Mouse (Mus musculus): ENCODE results near the gene Rpf1. TPM values are rescaled to one million over a fixed set of nuclear protein-coding genes. Genes with fewer than 3 reads are reported as not detected.

Rpf1 gene
- total and polyA plus RNA-seq, 3 experiments: 100 to 262 (median 185) TPM

DNA sequence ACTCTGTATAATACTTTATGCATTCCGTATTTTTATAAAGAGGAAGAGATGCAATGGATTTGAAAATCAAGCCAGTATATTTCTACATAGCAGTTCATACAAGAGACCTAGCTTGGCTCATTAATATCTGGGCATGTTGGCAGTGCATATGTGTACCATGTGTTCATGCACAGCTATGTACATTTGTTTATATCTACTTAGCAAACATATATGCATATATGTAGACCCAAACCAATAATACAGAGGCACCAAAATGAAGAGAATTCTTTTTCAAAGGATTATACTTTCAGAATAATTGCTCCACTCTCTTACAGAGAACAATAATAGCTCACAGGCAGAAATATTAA lies 43.8 kb upstream of the Rpf1 start:
- no peak for DNase-seq (ENCODE audit: extremely low read depth)
- dilution Hi-C loops (cut with MboI; ENCODE audit: extremely low pct_ligation_motif_present, extremely low pct_unique_long_range_greater_than_20kb, low sequenced_read_pairs): no loop called here
- in situ Hi-C loops (cut with MboI; ENCODE audit: low pct_ligation_motif_present, low pct_unique_long_range_greater_than_20kb, low sequenced_read_pairs): loop anchor here (5.0 kb wide), 1 partner anchor 212 kb away; no protein-coding TSS in a partner anchor

DNA sequence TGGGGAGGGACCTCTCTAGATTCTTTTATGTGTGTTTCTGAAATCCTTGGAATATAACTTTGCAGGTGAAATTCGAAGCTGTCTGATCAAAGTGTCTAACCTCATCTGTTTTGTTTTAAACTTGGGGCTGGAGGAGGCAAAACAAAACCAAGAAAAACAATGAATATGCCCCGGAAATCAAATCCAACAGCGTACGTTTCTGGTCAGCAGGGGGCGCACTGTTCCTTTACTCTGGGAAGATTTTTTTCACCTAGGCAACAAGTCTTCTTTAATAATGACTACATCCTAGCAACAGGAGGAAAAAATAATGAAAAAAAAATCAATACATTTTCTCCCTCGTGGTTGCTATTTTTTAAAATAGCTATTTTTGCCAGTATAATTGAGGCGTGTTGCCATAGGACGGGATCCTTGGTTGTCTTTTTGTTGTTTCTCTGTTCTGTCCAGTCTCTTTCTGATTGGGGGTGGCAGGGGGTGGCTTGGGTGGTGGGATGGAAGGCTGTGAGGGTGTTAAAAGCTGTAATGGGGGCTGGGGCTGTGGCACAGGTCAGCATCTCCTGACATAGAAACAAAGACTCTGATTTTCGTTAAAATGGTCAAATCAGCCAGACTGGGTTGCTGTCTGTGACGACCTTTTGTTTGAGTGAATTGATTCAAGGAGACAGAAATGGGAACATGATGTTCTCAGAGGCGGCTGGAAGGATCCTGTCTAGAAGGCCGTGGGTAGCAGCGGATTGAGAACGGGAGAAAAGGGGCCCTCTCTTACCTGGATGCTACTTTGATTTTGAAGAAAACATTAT lies 43.2 kb upstream of the Rpf1 start:
- no peak overlapping the region for H3K4me3 ChIP-seq (replicated peaks in 1 of 3; ENCODE audit: low read depth in 2 of 3, low read length in 2 of 3, poor library complexity in 1 of 3)
- peak overlapping the region; percentile 58 for H3K4me2 ChIP-seq (ENCODE audit: insufficient read depth, low read depth, poor library complexity, severe bottlenecking)
- peaks cover 10 to 14% of the 10 kb centered on the region in 2 experiments for H3K4me1 ChIP-seq (ENCODE audit: control insufficient read depth in 1 of 2, insufficient read depth in 2 of 2)
- peak overlapping the region; percentile 45; the same call in 1 of the 2 replicates for H3K9ac ChIP-seq (ENCODE audit: insufficient read depth, low read depth)
- H3K9me3 ChIP-seq (replicated peaks; ENCODE audit: low read length): no peaks in the 10 kb centered on the region
- no peak overlapping the region for H3K27ac ChIP-seq (ENCODE audit: insufficient read depth, low read depth)
- dilution Hi-C loops (cut with MboI; ENCODE audit: extremely low pct_ligation_motif_present, extremely low pct_unique_long_range_greater_than_20kb, low sequenced_read_pairs) (no loop called here), in situ Hi-C loops (cut with MboI; ENCODE audit: low pct_ligation_motif_present, low pct_unique_long_range_greater_than_20kb, low sequenced_read_pairs) (loop anchor here (5.0 kb wide), 1 partner anchor 213 kb away; no protein-coding TSS in a partner anchor)
- H3K27me3 ChIP-seq (replicated peaks): no peaks in the 10 kb centered on the region
- no peaks in the 10 kb centered on the region for H3K36me3 ChIP-seq (replicated peaks in 1 of 2; ENCODE audit: control insufficient read depth in 1 of 2, insufficient read depth in 1 of 2, low read length in 1 of 2)
- no peaks in the 10 kb centered on the region for H3K79me2 ChIP-seq (replicated peaks; ENCODE audit: control insufficient read depth, extremely low read depth, insufficient read depth, poor library complexity, severe bottlenecking)
- peak; percentile 93 for DNase-seq (ENCODE audit: extremely low read depth)
- no peak for TF ChIP-seq E2F4 (IDR thresholded peaks at IDR 0.05; ENCODE audit: insufficient replicate concordance, low read depth, low read length)
- TF ChIP-seq MAX (IDR thresholded peaks at IDR 0.05; ENCODE audit: low read length): no peak
- TF ChIP-seq CTCF (conservative IDR thresholded peaks at IDR 0.05 in 1 of 2, IDR thresholded peaks at IDR 0.05 in 1 of 2; ENCODE audit: low read depth in 2 of 2, low read length in 2 of 2): peak; percentile 86 to 97
- TF ChIP-seq UBTF (IDR thresholded peaks at IDR 0.05; ENCODE audit: low read depth, low read length): no peak
- TF ChIP-seq MAFK (IDR thresholded peaks at IDR 0.05; ENCODE audit: insufficient replicate concordance, low read length): no peak
- TF ChIP-seq POLR2AphosphoS2 (IDR thresholded peaks at IDR 0.05; ENCODE audit: low read depth, low read length): no peak
- TF ChIP-seq CHD1 (IDR thresholded peaks at IDR 0.05; ENCODE audit: low read depth, low read length): no peak
- peak; percentile 57; the same call in 1 of the 2 replicates for TF ChIP-seq IRF4 (IDR thresholded peaks at IDR 0.05; ENCODE audit: low read depth, low read length)
- TF ChIP-seq SIN3A (IDR thresholded peaks at IDR 0.05; ENCODE audit: low read length): no peak
- TF ChIP-seq ELF1 (IDR thresholded peaks at IDR 0.05; ENCODE audit: low read depth, low read length): peak; percentile 79
- TF ChIP-seq USF2 (conservative IDR thresholded peaks at IDR 0.05; ENCODE audit: low read depth, low read length): no peak
- no peak for TF ChIP-seq HCFC1 (IDR thresholded peaks at IDR 0.05; ENCODE audit: low read depth, low read length)
- no peak for TF ChIP-seq MXI1 (IDR thresholded peaks at IDR 0.05; ENCODE audit: low read depth, low read length)
- TF ChIP-seq GABPA (IDR thresholded peaks at IDR 0.05; ENCODE audit: insufficient replicate concordance, low read depth, low read length): no peak
- TF ChIP-seq NRF1 (IDR thresholded peaks at IDR 0.05; ENCODE audit: low read depth, low read length): no peak
- no peak for TF ChIP-seq PAX5 (IDR thresholded peaks at IDR 0.05; ENCODE audit: low read length)
- TF ChIP-seq MEF2A (IDR thresholded peaks at IDR 0.05; ENCODE audit: borderline replicate concordance, low read depth, low read length): no peak
- TF ChIP-seq USF1 (IDR thresholded peaks at IDR 0.05; ENCODE audit: low read depth, low read length): no peak
- 0 out of 2 replicates have a peak, but pooled peaks have one; percentile 41 for TF ChIP-seq JUND (conservative IDR thresholded peaks at IDR 0.05; ENCODE audit: low read depth, low read length)
- TF ChIP-seq JUN (IDR thresholded peaks at IDR 0.05; ENCODE audit: insufficient read depth, low read depth, low read length): no peak
- TF ChIP-seq RCOR1 (conservative IDR thresholded peaks at IDR 0.05; ENCODE audit: low read depth, low read length): no peak
- no peak for TF ChIP-seq KAT2A (IDR thresholded peaks at IDR 0.05; ENCODE audit: insufficient replicate concordance, low read length)
- TF ChIP-seq ZC3H11A (IDR thresholded peaks at IDR 0.05; ENCODE audit: low read depth, low read length): peak; percentile 51
- TF ChIP-seq SMC3 (IDR thresholded peaks at IDR 0.05; ENCODE audit: low read depth, low read length): peak; percentile 95
- no peak for TF ChIP-seq TBP (conservative IDR thresholded peaks at IDR 0.05; ENCODE audit: low read depth, low read length)
- peak; percentile 92 for TF ChIP-seq RAD21 (IDR thresholded peaks at IDR 0.05; ENCODE audit: low read depth, low read length)
- no peak for TF ChIP-seq ZMIZ1 (IDR thresholded peaks at IDR 0.05; ENCODE audit: low read depth, low read length)

More for the DNA sequence above, 43.8 kb upstream of the Rpf1 start:
- TF ChIP-seq USF1 (IDR thresholded peaks at IDR 0.05; ENCODE audit: low read depth, low read length) (no peak), GABPA (IDR thresholded peaks at IDR 0.05; ENCODE audit: insufficient replicate concordance, low read depth, low read length) (no peak), CHD2 (IDR thresholded peaks at IDR 0.05; ENCODE audit: low read length) (no peak), IRF4 (IDR thresholded peaks at IDR 0.05; ENCODE audit: low read depth, low read length) (no peak), HCFC1 (IDR thresholded peaks at IDR 0.05; ENCODE audit: low read depth, low read length) (no peak), MEF2A (IDR thresholded peaks at IDR 0.05; ENCODE audit: borderline replicate concordance, low read depth, low read length) (no peak), UBTF (IDR thresholded peaks at IDR 0.05; ENCODE audit: low read depth, low read length) (no peak), MAFK (IDR thresholded peaks at IDR 0.05; ENCODE audit: insufficient replicate concordance, low read length) (no peak), USF2 (conservative IDR thresholded peaks at IDR 0.05; ENCODE audit: low read depth, low read length) (no peak), NELFE (IDR thresholded peaks at IDR 0.05; ENCODE audit: low read depth, low read length) (no peak), POLR2AphosphoS2 (IDR thresholded peaks at IDR 0.05; ENCODE audit: low read depth, low read length) (no peak), ZNF384 (IDR thresholded peaks at IDR 0.05; ENCODE audit: low read depth, low read length) (no peak)
- H3K9ac ChIP-seq (ENCODE audit: insufficient read depth, low read depth): no peak overlapping the region
- no peaks in the 10 kb centered on the region for H3K36me3 ChIP-seq (replicated peaks in 1 of 2; ENCODE audit: control insufficient read depth in 1 of 2, insufficient read depth in 1 of 2, low read length in 1 of 2)
- H3K79me2 ChIP-seq (replicated peaks; ENCODE audit: control insufficient read depth, extremely low read depth, insufficient read depth, poor library complexity, severe bottlenecking): no peaks in the 10 kb centered on the region
- no peaks in the 10 kb centered on the region for H3K9me3 ChIP-seq (replicated peaks; ENCODE audit: low read length)
- no peak overlapping the region for H3K4me2 ChIP-seq (ENCODE audit: insufficient read depth, low read depth, poor library complexity, severe bottlenecking)
- no peaks in the 10 kb centered on the region for H3K27me3 ChIP-seq (replicated peaks)
- H3K4me1 ChIP-seq (ENCODE audit: control insufficient read depth in 1 of 2, insufficient read depth in 2 of 2): peaks cover 6 to 14% of the 10 kb centered on the region in 2 experiments
- H3K27ac ChIP-seq (ENCODE audit: insufficient read depth, low read depth): no peak overlapping the region
- no peak overlapping the region for H3K4me3 ChIP-seq (replicated peaks in 1 of 3; ENCODE audit: low read depth in 2 of 3, low read length in 2 of 3, poor library complexity in 1 of 3)
